Mouse (Mus musculus): Measurements from ENCODE around the gene Sept9. TPM values are rescaled to one million over a fixed set of nuclear protein-coding genes. Genes with fewer than 3 reads are reported as not detected.
A peak's percentile ranks its signal among the peaks of the same experiment; 100 is the strongest.

Sept9 gene
- total and polyA plus RNA-seq, 2 experiments from 2014 or later: 112 TPM

- Histone ChIP-seq H3K4me1 (ENCODE audit: insufficient read depth) (no peaks in the 10 kb centered on the region), H3K27me3 (ENCODE audit: insufficient read depth, low read length) (no peaks in the 10 kb centered on the region), H3K27ac (ENCODE audit: low read depth, low read length) (no peak overlapping the region), H3K36me3 (ENCODE audit: insufficient read depth) (no peaks in the 10 kb centered on the region), H3K4me2 (ENCODE audit: low read depth) (no peak overlapping the region), H3K4me3 (ENCODE audit: low read depth, low read length) (no peak overlapping the region), H3K9me3 (ENCODE audit: low read length) (no peaks in the 10 kb centered on the region), H3K9ac (no peak overlapping the region)
- WGBS: 71% methylated on average over 5 of the region's 5 CpGs
- ATAC-seq (no peak), DNase-seq (no peak)
- no peak for TF ChIP-seq CTCF (IDR thresholded peaks at IDR 0.05; ENCODE audit: low read depth)
Measured at GRCm38 (mm10) chr11:117226214-117226535, 26.7 kb downstream of the Sept9 start.

- H3K9me3 ChIP-seq (ENCODE audit: low read length): no peaks in the 10 kb centered on the region
- no peak overlapping the region for H3K4me3 ChIP-seq (ENCODE audit: low read depth, low read length)
- DNase-seq: no peak
- no peak for ATAC-seq
- no peaks in the 10 kb centered on the region for H3K36me3 ChIP-seq (ENCODE audit: insufficient read depth)
- no peaks in the 10 kb centered on the region for H3K4me1 ChIP-seq (ENCODE audit: insufficient read depth)
- no peak overlapping the region for H3K9ac ChIP-seq
- no peak overlapping the region for H3K4me2 ChIP-seq (ENCODE audit: low read depth)
- H3K27ac ChIP-seq (ENCODE audit: low read depth, low read length): no peak overlapping the region
- no peak for TF ChIP-seq CTCF (IDR thresholded peaks at IDR 0.05; ENCODE audit: low read depth)
- no peaks in the 10 kb centered on the region for H3K27me3 ChIP-seq (ENCODE audit: insufficient read depth, low read length)
- 69% methylated on average over 10 of the region's 10 CpGs for WGBS
Measured at GRCm38 (mm10) chr11:117228139-117228538, 28.7 kb downstream of the Sept9 start.

- no peak overlapping the region for H3K27ac ChIP-seq (ENCODE audit: low read depth, low read length)
- no peak overlapping the region for H3K9ac ChIP-seq
- H3K4me3 ChIP-seq (ENCODE audit: low read depth, low read length): no peak overlapping the region
- DNase-seq: no peak
- H3K9me3 ChIP-seq (ENCODE audit: low read length): no peaks in the 10 kb centered on the region
- H3K36me3 ChIP-seq (ENCODE audit: insufficient read depth): no peaks in the 10 kb centered on the region
- H3K27me3 ChIP-seq (ENCODE audit: insufficient read depth, low read length): no peaks in the 10 kb centered on the region
- 0 out of 2 replicates have a peak, but pooled peaks cover 6% of the 10 kb centered on the region for H3K4me1 ChIP-seq (ENCODE audit: insufficient read depth)
- WGBS: 70% methylated on average over 11 of the region's 11 CpGs
- no peak overlapping the region for H3K4me2 ChIP-seq (ENCODE audit: low read depth)
- TF ChIP-seq CTCF (IDR thresholded peaks at IDR 0.05; ENCODE audit: low read depth): no peak
- no peak for ATAC-seq
Measured at GRCm38 (mm10) chr11:117231551-117231950, 32.1 kb downstream of the Sept9 start.

GRCm38 (mm10) chr11:117232032-117232431 lies 32.6 kb downstream of the Sept9 start:
- ATAC-seq (no peak), DNase-seq (no peak)
- no peak overlapping the region for H3K9ac ChIP-seq
- no peak for TF ChIP-seq CTCF (IDR thresholded peaks at IDR 0.05; ENCODE audit: low read depth)
- peak overlapping the region; percentile 33 for H3K4me2 ChIP-seq (ENCODE audit: low read depth)
- no peak overlapping the region for H3K4me3 ChIP-seq (ENCODE audit: low read depth, low read length)
- no peaks in the 10 kb centered on the region for H3K27me3 ChIP-seq (ENCODE audit: insufficient read depth, low read length)
- no peaks in the 10 kb centered on the region for H3K36me3 ChIP-seq (ENCODE audit: insufficient read depth)
- no peak overlapping the region for H3K27ac ChIP-seq (ENCODE audit: low read depth, low read length)
- no peaks in the 10 kb centered on the region for H3K9me3 ChIP-seq (ENCODE audit: low read length)
- 27% methylated on average over 18 of the region's 19 CpGs for WGBS
- 0 out of 2 replicates have a peak, but pooled peaks cover 6% of the 10 kb centered on the region for H3K4me1 ChIP-seq (ENCODE audit: insufficient read depth)

- DNase-seq: no peak
- no peaks in the 10 kb centered on the region for H3K36me3 ChIP-seq (ENCODE audit: insufficient read depth)
- no peak overlapping the region for H3K4me3 ChIP-seq (ENCODE audit: low read depth, low read length)
- ATAC-seq: no peak
- H3K27ac ChIP-seq (ENCODE audit: low read depth, low read length): no peak overlapping the region
- WGBS: 48% methylated on average over 10 of the region's 10 CpGs
- no peak overlapping the region for H3K4me2 ChIP-seq (ENCODE audit: low read depth)
- no peak overlapping the region for H3K9ac ChIP-seq
- H3K4me1 ChIP-seq (ENCODE audit: insufficient read depth): 0 out of 2 replicates have a peak, but pooled peaks cover 6% of the 10 kb centered on the region
- no peaks in the 10 kb centered on the region for H3K27me3 ChIP-seq (ENCODE audit: insufficient read depth, low read length)
- no peaks in the 10 kb centered on the region for H3K9me3 ChIP-seq (ENCODE audit: low read length)
- TF ChIP-seq CTCF (IDR thresholded peaks at IDR 0.05; ENCODE audit: low read depth): no peak
Measured at GRCm38 (mm10) chr11:117232886-117233458, 33.5 kb downstream of the Sept9 start.

GRCm38 (mm10) chr11:117233818-117234217 lies 34.4 kb downstream of the Sept9 start:
- H3K27ac ChIP-seq (ENCODE audit: low read depth, low read length): no peak overlapping the region
- no peak overlapping the region for H3K9ac ChIP-seq
- no peaks in the 10 kb centered on the region for H3K27me3 ChIP-seq (ENCODE audit: insufficient read depth, low read length)
- DNase-seq (no peak), ATAC-seq (no peak)
- 0 out of 2 replicates have a peak, but pooled peaks cover 6% of the 10 kb centered on the region for H3K4me1 ChIP-seq (ENCODE audit: insufficient read depth)
- no peak overlapping the region for H3K4me3 ChIP-seq (ENCODE audit: low read depth, low read length)
- no peak for TF ChIP-seq CTCF (IDR thresholded peaks at IDR 0.05; ENCODE audit: low read depth)
- H3K9me3 ChIP-seq (ENCODE audit: low read length): no peaks in the 10 kb centered on the region
- no peaks in the 10 kb centered on the region for H3K36me3 ChIP-seq (ENCODE audit: insufficient read depth)
- H3K4me2 ChIP-seq (ENCODE audit: low read depth): no peak overlapping the region
- WGBS: 74% methylated on average over 8 of the region's 8 CpGs

GRCm38 (mm10) chr11:117235086-117235897 lies 35.8 kb downstream of the Sept9 start:
- Histone ChIP-seq H3K27ac (ENCODE audit: low read depth, low read length) (peak overlapping the region; percentile 15; the same call in 1 of the 2 replicates), H3K9me3 (ENCODE audit: low read length) (no peaks in the 10 kb centered on the region), H3K4me1 (ENCODE audit: insufficient read depth) (0 out of 2 replicates have a peak, but pooled peaks cover 6% of the 10 kb centered on the region), H3K9ac (no peak overlapping the region), H3K36me3 (ENCODE audit: insufficient read depth) (no peaks in the 10 kb centered on the region), H3K27me3 (ENCODE audit: insufficient read depth, low read length) (no peaks in the 10 kb centered on the region), H3K4me3 (ENCODE audit: low read depth, low read length) (no peak overlapping the region), H3K4me2 (ENCODE audit: low read depth) (no peak overlapping the region)
- TF ChIP-seq CTCF (IDR thresholded peaks at IDR 0.05; ENCODE audit: low read depth): no peak
- DNase-seq (no peak), ATAC-seq (peak; percentile 21)
- 55% methylated on average over 12 of the region's 12 CpGs for WGBS
